8 mouse cellular contexts compared by ENCODE assay signal in the genomic region with DNA sequence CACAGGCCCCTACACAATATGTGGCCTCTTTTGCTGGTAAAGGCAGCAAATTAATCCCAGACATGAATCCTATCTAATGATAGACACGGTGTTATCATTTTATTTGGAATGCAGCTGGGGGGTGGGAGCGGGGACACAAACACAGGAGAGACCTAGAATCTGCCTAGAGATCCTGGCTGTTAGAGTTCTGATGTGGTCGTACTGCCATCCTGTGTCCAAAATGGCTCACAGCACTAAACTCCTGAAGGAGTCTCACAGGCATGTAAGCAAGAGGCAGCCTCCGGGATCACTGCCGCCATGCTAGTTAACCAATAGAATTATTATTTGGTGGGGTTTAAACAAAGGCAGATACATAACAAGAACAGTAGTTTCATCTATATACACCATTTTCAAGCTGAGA. TPM values are rescaled to one million over a fixed set of nuclear protein-coding genes. Genes with fewer than 3 reads are reported as not detected.
A peak's percentile ranks its signal among the peaks of the same experiment; 100 is the strongest.
DNase-seq lines count a peak whose midpoint lies in the region; ATAC-seq and TF ChIP-seq lines count a peak whose summit lies in the region.

No protein-coding gene starts in this region.

- no peaks in the 10 kb centered on the region for H3K36me3 ChIP-seq in forebrain, postnatal 0 days (ENCODE audit: insufficient read depth)
- H3K36me3 ChIP-seq in kidney, embryonic 14.5 days (ENCODE audit: control insufficient read depth, insufficient read depth, low read length) = no peaks in the 10 kb centered on the region
- H3K36me3 ChIP-seq in liver, embryonic 11.5 days (ENCODE audit: control insufficient read depth, insufficient read depth, low read length) = no peaks in the 10 kb centered on the region
- no peaks in the 10 kb centered on the region for H3K36me3 ChIP-seq in neural tube, embryonic 15.5 days

- H3K4me1 ChIP-seq in forebrain, postnatal 0 days (ENCODE audit: insufficient read depth) = no peaks in the 10 kb centered on the region
- no peaks in the 10 kb centered on the region for H3K4me1 ChIP-seq in kidney, embryonic 14.5 days (ENCODE audit: control insufficient read depth, insufficient read depth, low read length)
- no peaks in the 10 kb centered on the region for H3K4me1 ChIP-seq in liver, embryonic 11.5 days (replicated peaks; ENCODE audit: control insufficient read depth, insufficient read depth, low read length)
- H3K4me1 ChIP-seq in neural tube, embryonic 15.5 days = peaks cover 6% of the 10 kb centered on the region; the same call in 1 of the 2 replicates

- DNase-seq in ovary, postnatal 14 days (ENCODE audit: low spot score) = peak; percentile 5
- no peak for DNase-seq in ovary, postnatal 10 days (ENCODE audit: low spot score)
- peak; percentile 86 for DNase-seq in brain, embryonic 14.5 days (ENCODE audit: low read depth)
- DNase-seq in forebrain, postnatal 0 days = peak; percentile 89
- DNase-seq in liver, embryonic 11.5 days (ENCODE audit: low spot score) = peak; percentile 41
- no peak for DNase-seq in natural killer cell, adult 2 months (ENCODE audit: low spot score in 2 of 2)

- TF ChIP-seq POLR2A in brain, embryonic 14.5 days (IDR thresholded peaks at IDR 0.05; ENCODE audit: borderline replicate concordance, extremely low read depth, insufficient read depth, insufficient read length, poor library complexity, severe bottlenecking) = no peak

- no peaks in the 10 kb centered on the region for H3K27me3 ChIP-seq in forebrain, postnatal 0 days (ENCODE audit: insufficient read depth, low read length)
- H3K27me3 ChIP-seq in kidney, embryonic 14.5 days (ENCODE audit: control insufficient read depth, insufficient read depth, low read length) = no peaks in the 10 kb centered on the region
- H3K27me3 ChIP-seq in liver, embryonic 11.5 days (replicated peaks; ENCODE audit: control insufficient read depth, insufficient read depth, low read length) = no peaks in the 10 kb centered on the region
- H3K27me3 ChIP-seq in neural tube, embryonic 15.5 days (replicated peaks) = no peaks in the 10 kb centered on the region

- no peak overlapping the region for H3K4me3 ChIP-seq in forebrain, postnatal 0 days (ENCODE audit: low read depth, low read length)
- no peak overlapping the region for H3K4me3 ChIP-seq in kidney, embryonic 14.5 days (ENCODE audit: low read length)
- no peak overlapping the region for H3K4me3 ChIP-seq in liver, embryonic 11.5 days (ENCODE audit: low read depth, low read length)
- H3K4me3 ChIP-seq in neural tube, embryonic 15.5 days (replicated peaks) = no peak overlapping the region

- no peak overlapping the region for H3K27ac ChIP-seq in forebrain, postnatal 0 days (ENCODE audit: low read depth, low read length)
- no peak overlapping the region for H3K27ac ChIP-seq in kidney, embryonic 14.5 days (ENCODE audit: low read depth, low read length)
- no peak overlapping the region for H3K27ac ChIP-seq in liver, embryonic 11.5 days (ENCODE audit: low read depth, low read length)
- H3K27ac ChIP-seq in neural tube, embryonic 15.5 days (replicated peaks) = no peak overlapping the region

- H3K9ac ChIP-seq in forebrain, postnatal 0 days = no peak overlapping the region
- H3K9ac ChIP-seq in kidney, embryonic 14.5 days (ENCODE audit: low read depth, low read length) = no peak overlapping the region
- no peak overlapping the region for H3K9ac ChIP-seq in liver, embryonic 11.5 days (ENCODE audit: low read depth, low read length)
- H3K9ac ChIP-seq in neural tube, embryonic 15.5 days (replicated peaks) = no peak overlapping the region

- peak overlapping the region; percentile 24; the same call in 1 of the 2 replicates for H3K4me2 ChIP-seq in forebrain, postnatal 0 days (ENCODE audit: low read depth)
- no peak overlapping the region for H3K4me2 ChIP-seq in kidney, embryonic 14.5 days (replicated peaks; ENCODE audit: low read depth, low read length)
- no peak overlapping the region for H3K4me2 ChIP-seq in liver, embryonic 11.5 days
- H3K4me2 ChIP-seq in neural tube, embryonic 15.5 days = no peak overlapping the region; the same call in 1 of the 2 replicates

- WGBS in forebrain, postnatal 0 days = 12% methylated on average over 5 of the region's 5 CpGs
- WGBS in kidney, embryonic 14.5 days = 23% methylated on average over 5 of the region's 5 CpGs
- WGBS in liver, embryonic 11.5 days = 28% methylated on average over 5 of the region's 5 CpGs
- WGBS in neural tube, embryonic 15.5 days = 12% methylated on average over 5 of the region's 5 CpGs

- TF ChIP-seq CTCF in brain, embryonic 14.5 days (IDR thresholded peaks at IDR 0.05; ENCODE audit: borderline replicate concordance, extremely low read depth, insufficient read depth, insufficient read length) = peak; percentile 84
- TF ChIP-seq CTCF in forebrain, postnatal 0 days (IDR thresholded peaks at IDR 0.05; ENCODE audit: low read depth) = peak; percentile 93

- H3K9me3 ChIP-seq in forebrain, postnatal 0 days (ENCODE audit: low read length) = no peaks in the 10 kb centered on the region
- no peaks in the 10 kb centered on the region for H3K9me3 ChIP-seq in kidney, embryonic 14.5 days (ENCODE audit: control insufficient read depth, low read length)
- H3K9me3 ChIP-seq in liver, embryonic 11.5 days (ENCODE audit: control insufficient read depth, low read length) = no peaks in the 10 kb centered on the region
- H3K9me3 ChIP-seq in neural tube, embryonic 15.5 days (replicated peaks) = no peaks in the 10 kb centered on the region

- ATAC-seq in forebrain, postnatal 0 days = peak; percentile 97
- peak; percentile 86 for ATAC-seq in kidney, embryonic 14.5 days (ENCODE audit: low FRiP score, low TSS enrichment)
- ATAC-seq in liver, embryonic 11.5 days (replicated peaks; ENCODE audit: low FRiP score) = no peak
- ATAC-seq in neural tube, embryonic 15.5 days (ENCODE audit: low FRiP score) = peak; percentile 93

RNA-seq across cellular contexts. Expression of a gene that starts 10.5 kb away (rescaled TPM):
- 33.9 and 50.0 TPM in 2 replicates for polyA plus RNA-seq in brain, embryonic 14.5 days (2012; rRNA removed)
- 22.9 and 23.1 TPM in 2 replicates for total RNA-seq in forebrain, postnatal 0 days (2014; rRNA removed)
- 129 and 149 TPM in 2 replicates for polyA plus RNA-seq in forebrain, postnatal 0 days (2015; fragmentation: Nextera tagmentation; extraction: Ambion mirVana)
- polyA plus RNA-seq in kidney, embryonic 14.5 days (2014; fragmentation: Nextera tagmentation; extraction: Ambion mirVana) = 250 and 358 TPM in 2 replicates
- 308 and 309 TPM in 2 replicates for polyA plus RNA-seq in liver, embryonic 11.5 days (2014; fragmentation: Nextera tagmentation; extraction: Ambion mirVana)
- polyA plus RNA-seq in neural tube, embryonic 15.5 days (2015; fragmentation: Nextera tagmentation; extraction: Ambion mirVana) = 130 and 154 TPM in 2 replicates

RNA-seq across cellular contexts. Expression of a gene that starts 28.2 kb away (rescaled TPM):
- 66.6 and 75.1 TPM in 2 replicates for polyA plus RNA-seq in brain, embryonic 14.5 days (2012; rRNA removed)
- 124 and 134 TPM in 2 replicates for total RNA-seq in forebrain, postnatal 0 days (2014; rRNA removed)
- 294 and 334 TPM in 2 replicates for polyA plus RNA-seq in forebrain, postnatal 0 days (2015; fragmentation: Nextera tagmentation; extraction: Ambion mirVana)
- 252 and 302 TPM in 2 replicates for polyA plus RNA-seq in kidney, embryonic 14.5 days (2014; fragmentation: Nextera tagmentation; extraction: Ambion mirVana)
- polyA plus RNA-seq in liver, embryonic 11.5 days (2014; fragmentation: Nextera tagmentation; extraction: Ambion mirVana) = 415 and 437 TPM in 2 replicates
- polyA plus RNA-seq in neural tube, embryonic 15.5 days (2015; fragmentation: Nextera tagmentation; extraction: Ambion mirVana) = 278 and 279 TPM in 2 replicates

RNA-seq across cellular contexts. Expression of a gene that starts 31.1 kb away (rescaled TPM):
- 0.04 and 0.40 TPM in 2 replicates for polyA plus RNA-seq in brain, embryonic 14.5 days (2012; rRNA removed)
- 0.23 and 2.8 TPM in 2 replicates for total RNA-seq in forebrain, postnatal 0 days (2014; rRNA removed)
- polyA plus RNA-seq in forebrain, postnatal 0 days (2015; fragmentation: Nextera tagmentation; extraction: Ambion mirVana) = 0.06 and 0.13 TPM in 2 replicates
- polyA plus RNA-seq in kidney, embryonic 14.5 days (2014; fragmentation: Nextera tagmentation; extraction: Ambion mirVana) = 0.28 and 0.31 TPM in 2 replicates
- polyA plus RNA-seq in liver, embryonic 11.5 days (2014; fragmentation: Nextera tagmentation; extraction: Ambion mirVana) = not detected in 2 replicates
- polyA plus RNA-seq in neural tube, embryonic 15.5 days (2015; fragmentation: Nextera tagmentation; extraction: Ambion mirVana) = 0.20 and 0.91 TPM in 2 replicates

Comparison
In these comparisons a context has a peak if more than half of its experiments do, and no peak if none do; other contexts are left out.
1. DNase-seq: peak in ovary, postnatal 14 days (single experiment), brain, embryonic 14.5 days (single experiment), forebrain, postnatal 0 days (single experiment) and liver, embryonic 11.5 days (single experiment); none in ovary, postnatal 10 days (single experiment) and natural killer cell, adult 2 months (0 of 2).